Mouse (Mus musculus): ENCODE results near the gene Itga4. TPM values are rescaled to one million over a fixed set of nuclear protein-coding genes. Genes with fewer than 3 reads are reported as not detected.

Gene Itga4
- polyA plus RNA-seq, 1 experiment from 2014 or later: 4.3 TPM

DNA sequence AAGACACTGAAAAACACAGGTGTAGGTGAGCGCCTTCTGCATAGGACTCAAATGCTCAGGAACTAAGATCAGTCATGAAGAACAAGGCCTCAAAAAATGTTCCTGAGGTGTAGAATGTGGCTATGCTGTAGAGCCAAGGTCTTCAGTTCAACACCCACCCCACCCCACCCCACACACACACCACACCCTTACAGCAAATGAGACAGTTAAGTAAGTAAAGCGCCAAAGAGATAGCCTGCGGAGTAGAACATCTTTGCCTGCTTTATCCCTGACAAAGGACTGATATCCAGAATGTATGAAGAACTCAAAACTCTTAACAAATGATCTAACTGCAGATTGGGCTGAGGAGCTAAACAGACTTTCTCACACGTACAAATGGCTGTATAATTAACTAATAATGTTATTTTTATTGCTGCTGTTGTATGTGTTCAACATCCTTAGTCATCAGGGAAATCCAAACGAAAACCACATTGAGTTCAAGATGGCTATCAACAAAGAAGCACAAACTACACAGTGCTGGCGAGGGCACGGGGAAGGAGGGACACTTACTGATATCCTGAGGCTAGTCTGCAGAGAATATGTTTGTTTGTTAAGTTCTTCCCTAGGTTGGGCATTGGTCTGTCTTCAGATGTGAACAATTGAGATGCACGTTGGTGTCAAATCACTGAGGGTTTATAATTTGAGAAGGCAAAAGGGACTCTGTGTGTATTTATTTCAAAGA is 19.3 kb upstream of the Itga4 start:
- no peak overlapping the region for H3K4me3 ChIP-seq (ENCODE audit: low read depth, low read length)
- H3K9me3 ChIP-seq (ENCODE audit: control insufficient read depth, low read length): no peaks in the 10 kb centered on the region
- ATAC-seq (replicated peaks; ENCODE audit: low FRiP score, low TSS enrichment, low read depth): no peak
- DNase-seq (ENCODE audit: low spot score): no peak
- no peaks in the 10 kb centered on the region for H3K4me1 ChIP-seq (replicated peaks; ENCODE audit: control insufficient read depth, insufficient read depth, low read length)
- no peak overlapping the region for H3K9ac ChIP-seq (ENCODE audit: low read length)
- H3K4me2 ChIP-seq (ENCODE audit: low read length): no peak overlapping the region
- WGBS: 75% methylated on average over 8 of the region's 8 CpGs
- no peak overlapping the region for H3K27ac ChIP-seq (ENCODE audit: low read depth)
- H3K27me3 ChIP-seq (replicated peaks; ENCODE audit: control insufficient read depth, insufficient read depth, low read length): no peaks in the 10 kb centered on the region
- no peaks in the 10 kb centered on the region for H3K36me3 ChIP-seq (ENCODE audit: control insufficient read depth, insufficient read depth, low read length)

DNA sequence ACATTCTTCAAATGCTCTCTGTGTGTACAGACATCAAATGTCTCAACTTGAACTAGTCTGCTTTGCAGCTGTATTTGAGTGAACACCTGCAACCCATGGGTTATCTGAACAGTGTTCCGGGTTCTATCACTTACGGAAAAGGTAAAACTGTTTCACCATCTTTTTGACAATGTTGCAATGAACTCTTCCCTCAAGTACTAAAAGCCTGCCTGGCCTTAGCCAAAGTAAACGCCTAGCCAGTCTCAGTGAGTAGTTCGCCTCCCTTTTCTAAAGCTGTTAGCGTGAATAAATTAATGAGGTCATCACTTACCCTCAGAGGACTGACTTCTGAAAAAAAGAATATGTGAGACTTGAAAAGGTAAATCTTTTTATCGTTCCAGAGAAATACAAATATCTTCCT is 18.0 kb upstream of the Itga4 start:
- WGBS: 63% methylated on average over 6 of the region's 6 CpGs
- Histone ChIP-seq H3K27me3 (replicated peaks; ENCODE audit: control insufficient read depth, insufficient read depth, low read length) (no peaks in the 10 kb centered on the region), H3K4me3 (ENCODE audit: low read depth, low read length) (no peak overlapping the region), H3K9ac (ENCODE audit: low read length) (no peak overlapping the region), H3K9me3 (ENCODE audit: control insufficient read depth, low read length) (no peaks in the 10 kb centered on the region), H3K27ac (ENCODE audit: low read depth) (no peak overlapping the region), H3K4me1 (replicated peaks; ENCODE audit: control insufficient read depth, insufficient read depth, low read length) (no peaks in the 10 kb centered on the region), H3K36me3 (ENCODE audit: control insufficient read depth, insufficient read depth, low read length) (no peaks in the 10 kb centered on the region), H3K4me2 (ENCODE audit: low read length) (no peak overlapping the region)
- ATAC-seq (replicated peaks; ENCODE audit: low FRiP score, low TSS enrichment, low read depth) (no peak), DNase-seq (ENCODE audit: low spot score) (no peak)

DNA sequence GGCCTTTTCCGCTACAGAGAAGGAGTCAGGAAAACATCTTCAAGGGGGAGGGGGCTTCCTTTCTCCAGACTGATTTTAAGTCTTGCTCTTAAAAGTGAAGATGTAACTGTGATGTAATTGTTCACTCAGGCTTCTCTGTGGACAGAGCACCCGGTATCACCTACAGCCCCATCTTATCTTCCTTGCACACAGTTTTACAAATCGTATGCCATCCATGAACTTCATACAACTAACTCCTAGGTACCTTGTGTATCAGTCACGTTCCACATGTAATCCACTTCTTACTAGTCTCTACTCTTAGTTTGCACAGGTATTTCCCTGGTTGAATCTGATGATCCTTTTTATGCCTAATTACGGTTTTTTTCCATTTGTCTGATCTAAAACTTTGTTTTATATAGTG is 10.9 kb upstream of the Itga4 start:
- no peaks in the 10 kb centered on the region for H3K36me3 ChIP-seq (ENCODE audit: control insufficient read depth, insufficient read depth, low read length)
- no peak overlapping the region for H3K4me2 ChIP-seq (ENCODE audit: low read length)
- H3K4me3 ChIP-seq (ENCODE audit: low read depth, low read length): no peak overlapping the region
- no peak overlapping the region for H3K9ac ChIP-seq (ENCODE audit: low read length)
- no peaks in the 10 kb centered on the region for H3K27me3 ChIP-seq (replicated peaks; ENCODE audit: control insufficient read depth, insufficient read depth, low read length)
- H3K4me1 ChIP-seq (replicated peaks; ENCODE audit: control insufficient read depth, insufficient read depth, low read length): no peaks in the 10 kb centered on the region
- WGBS: 79% methylated on average over 5 of the region's 5 CpGs
- H3K27ac ChIP-seq (ENCODE audit: low read depth): no peak overlapping the region
- DNase-seq (ENCODE audit: low spot score) (no peak), ATAC-seq (replicated peaks; ENCODE audit: low FRiP score, low TSS enrichment, low read depth) (no peak)
- H3K9me3 ChIP-seq (ENCODE audit: control insufficient read depth, low read length): no peaks in the 10 kb centered on the region

DNA sequence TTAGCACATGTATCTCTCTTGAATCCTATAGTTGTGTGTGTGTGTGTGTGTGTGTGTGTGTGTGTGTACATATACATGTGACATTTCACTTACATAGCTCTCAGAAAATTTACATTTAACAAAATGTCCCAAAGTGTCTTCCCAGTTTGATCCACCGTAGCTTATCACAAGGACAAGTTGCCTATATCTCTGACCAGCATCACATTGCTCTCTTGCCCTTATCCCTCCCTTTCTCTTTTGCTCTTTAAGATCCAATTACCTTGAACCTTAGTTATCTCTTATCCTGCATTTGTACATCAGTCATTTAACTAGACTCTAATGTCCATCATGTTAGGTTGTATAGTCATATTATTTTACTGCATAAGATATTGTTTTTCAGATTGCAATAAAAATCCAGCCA is 10.5 kb upstream of the Itga4 start:
- Histone ChIP-seq H3K9ac (ENCODE audit: low read length) (no peak overlapping the region), H3K9me3 (ENCODE audit: control insufficient read depth, low read length) (no peaks in the 10 kb centered on the region), H3K4me1 (replicated peaks; ENCODE audit: control insufficient read depth, insufficient read depth, low read length) (no peaks in the 10 kb centered on the region), H3K27me3 (replicated peaks; ENCODE audit: control insufficient read depth, insufficient read depth, low read length) (no peaks in the 10 kb centered on the region), H3K4me3 (ENCODE audit: low read depth, low read length) (no peak overlapping the region), H3K27ac (ENCODE audit: low read depth) (no peak overlapping the region), H3K36me3 (ENCODE audit: control insufficient read depth, insufficient read depth, low read length) (no peaks in the 10 kb centered on the region), H3K4me2 (ENCODE audit: low read length) (no peak overlapping the region)
- no peak for ATAC-seq (replicated peaks; ENCODE audit: low FRiP score, low TSS enrichment, low read depth)
- 93% methylated on average over 1 of the region's 1 CpGs for WGBS
- no peak for DNase-seq (ENCODE audit: low spot score)

DNA sequence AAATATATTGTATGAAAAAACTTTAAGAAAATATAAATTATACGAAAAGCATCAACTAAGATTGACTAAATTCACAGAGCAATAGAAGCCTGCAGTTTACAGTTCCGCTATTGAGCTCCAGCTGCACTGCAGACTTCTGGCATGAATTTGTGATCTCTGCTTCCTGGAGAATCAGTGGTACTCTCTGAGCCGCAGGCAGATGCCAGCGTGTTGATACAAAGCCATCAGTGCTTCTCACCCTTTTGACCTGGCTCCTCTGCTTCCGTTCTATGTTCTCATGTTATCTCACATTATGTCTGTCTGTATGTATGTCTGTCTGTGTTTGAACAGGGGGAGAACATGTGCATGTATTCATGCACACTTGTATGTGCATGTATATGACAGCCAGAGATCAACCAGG is 6.9 kb upstream of the Itga4 start:
- no peak for ATAC-seq (replicated peaks; ENCODE audit: low FRiP score, low TSS enrichment, low read depth)
- WGBS: 59% methylated on average over 5 of the region's 5 CpGs

DNA sequence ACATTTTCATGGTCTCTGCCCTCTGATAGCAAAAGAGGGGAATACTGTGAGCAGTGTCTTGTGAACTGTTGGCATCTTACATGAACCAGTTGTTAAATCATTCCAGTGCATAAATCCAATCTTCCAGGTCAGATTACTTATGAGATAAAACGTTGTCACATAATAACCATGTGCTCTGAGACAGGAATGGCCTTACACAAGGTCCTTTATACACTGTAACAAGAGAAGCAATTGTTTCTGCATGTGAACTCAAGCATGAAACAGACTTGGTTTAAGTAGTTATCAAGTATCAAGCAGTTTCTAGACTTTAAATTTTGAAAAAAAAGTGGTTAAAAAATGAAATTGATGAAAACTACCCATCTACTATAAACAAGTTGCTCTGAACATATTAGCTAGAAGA is 4.7 kb upstream of the Itga4 start:
- no peak overlapping the region for H3K4me3 ChIP-seq (ENCODE audit: low read depth, low read length)
- H3K4me1 ChIP-seq (replicated peaks; ENCODE audit: control insufficient read depth, insufficient read depth, low read length): peaks cover 6% of the 10 kb centered on the region

More for the DNA sequence above, 6.9 kb upstream of the Itga4 start:
- H3K4me2 ChIP-seq (ENCODE audit: low read length): no peak overlapping the region
- H3K27me3 ChIP-seq (replicated peaks; ENCODE audit: control insufficient read depth, insufficient read depth, low read length): no peaks in the 10 kb centered on the region
- no peak overlapping the region for H3K4me3 ChIP-seq (ENCODE audit: low read depth, low read length)
- no peak overlapping the region for H3K27ac ChIP-seq (ENCODE audit: low read depth)
- no peak overlapping the region for H3K9ac ChIP-seq (ENCODE audit: low read length)
- no peaks in the 10 kb centered on the region for H3K4me1 ChIP-seq (replicated peaks; ENCODE audit: control insufficient read depth, insufficient read depth, low read length)
- H3K36me3 ChIP-seq (ENCODE audit: control insufficient read depth, insufficient read depth, low read length): no peaks in the 10 kb centered on the region
- no peaks in the 10 kb centered on the region for H3K9me3 ChIP-seq (ENCODE audit: control insufficient read depth, low read length)
- no peak for DNase-seq (ENCODE audit: low spot score)

DNA sequence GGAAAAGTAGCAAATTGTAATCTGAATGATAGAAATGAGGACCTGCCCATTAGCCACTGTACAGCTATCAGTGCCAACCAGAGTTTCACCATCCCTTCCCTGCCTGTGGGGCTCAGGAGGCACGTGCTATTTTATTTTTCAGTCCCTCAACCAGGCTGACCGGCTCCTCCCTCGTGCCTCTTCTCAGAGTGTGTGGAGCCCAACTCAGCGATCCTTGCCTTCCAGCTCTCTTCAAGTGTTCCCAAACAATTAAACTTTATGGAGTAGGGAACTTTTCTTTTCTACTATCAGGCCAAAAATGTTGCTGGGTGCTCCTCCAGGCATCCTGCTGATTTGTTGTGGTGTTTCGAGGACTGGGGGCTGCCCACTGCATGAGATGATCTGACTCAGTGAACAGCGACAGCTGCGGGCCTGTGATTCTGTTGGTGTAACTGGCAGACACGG is 1.4 kb upstream of the Itga4 start:
- peaks cover 6% of the 10 kb centered on the region for H3K4me1 ChIP-seq (replicated peaks; ENCODE audit: control insufficient read depth, insufficient read depth, low read length)
- H3K27me3 ChIP-seq (replicated peaks; ENCODE audit: control insufficient read depth, insufficient read depth, low read length): no peaks in the 10 kb centered on the region
- no peak overlapping the region for H3K9ac ChIP-seq (ENCODE audit: low read length)
- no peak for DNase-seq (ENCODE audit: low spot score)
- H3K4me3 ChIP-seq (ENCODE audit: low read depth, low read length): no peak overlapping the region
- no peak overlapping the region for H3K27ac ChIP-seq (ENCODE audit: low read depth)
- no peak overlapping the region for H3K4me2 ChIP-seq (ENCODE audit: low read length)
- no peak for ATAC-seq (replicated peaks; ENCODE audit: low FRiP score, low TSS enrichment, low read depth)
- no peaks in the 10 kb centered on the region for H3K36me3 ChIP-seq (ENCODE audit: control insufficient read depth, insufficient read depth, low read length)
- no peaks in the 10 kb centered on the region for H3K9me3 ChIP-seq (ENCODE audit: control insufficient read depth, low read length)
- 62% methylated on average over 8 of the region's 8 CpGs for WGBS

More for the DNA sequence above, 4.7 kb upstream of the Itga4 start:
- Histone ChIP-seq H3K27ac (ENCODE audit: low read depth) (no peak overlapping the region), H3K9me3 (ENCODE audit: control insufficient read depth, low read length) (no peaks in the 10 kb centered on the region), H3K9ac (ENCODE audit: low read length) (no peak overlapping the region), H3K4me2 (ENCODE audit: low read length) (no peak overlapping the region), H3K27me3 (replicated peaks; ENCODE audit: control insufficient read depth, insufficient read depth, low read length) (no peaks in the 10 kb centered on the region), H3K36me3 (ENCODE audit: control insufficient read depth, insufficient read depth, low read length) (no peaks in the 10 kb centered on the region)
- no peak for ATAC-seq (replicated peaks; ENCODE audit: low FRiP score, low TSS enrichment, low read depth)
- 25% methylated on average over 1 of the region's 1 CpGs for WGBS
- no peak for DNase-seq (ENCODE audit: low spot score)

DNA sequence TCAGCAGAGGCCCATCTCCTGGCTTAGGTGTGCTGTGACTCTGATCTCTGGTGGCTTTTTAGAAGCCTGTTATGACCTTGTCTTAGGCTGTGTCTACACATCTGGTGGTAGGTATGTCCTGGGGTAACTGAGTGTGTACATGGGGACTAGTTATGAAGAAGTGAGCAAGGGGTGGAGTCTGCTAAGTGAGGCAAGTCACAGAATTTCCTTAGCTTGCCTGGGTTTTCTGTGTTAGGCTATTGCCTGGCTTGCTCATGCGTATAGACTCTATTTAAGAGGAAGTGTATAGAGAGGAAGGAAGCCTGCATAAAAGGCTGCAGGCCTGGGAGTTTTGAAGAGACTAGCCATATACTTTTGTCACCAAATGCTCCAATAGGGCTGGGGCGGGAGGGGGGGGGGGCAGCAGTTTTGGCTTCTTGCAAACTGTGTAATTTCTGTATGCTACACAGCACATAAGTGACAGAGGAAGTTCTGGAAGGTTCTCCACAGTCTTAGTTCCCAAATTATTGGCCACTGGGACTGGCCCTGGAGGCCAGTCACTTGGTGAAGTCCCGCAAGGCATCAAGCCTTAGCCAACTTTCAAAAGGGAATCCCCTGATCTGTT is 536 bp upstream of the Itga4 start:
- 80% methylated on average over 3 of the region's 3 CpGs for WGBS
- Histone ChIP-seq H3K27me3 (replicated peaks; ENCODE audit: control insufficient read depth, insufficient read depth, low read length) (no peaks in the 10 kb centered on the region), H3K27ac (ENCODE audit: low read depth) (peak overlapping the region; percentile 47), H3K9ac (ENCODE audit: low read length) (no peak overlapping the region), H3K36me3 (ENCODE audit: control insufficient read depth, insufficient read depth, low read length) (no peaks in the 10 kb centered on the region), H3K4me3 (ENCODE audit: low read depth, low read length) (no peak overlapping the region), H3K4me1 (replicated peaks; ENCODE audit: control insufficient read depth, insufficient read depth, low read length) (peaks cover 6% of the 10 kb centered on the region), H3K4me2 (ENCODE audit: low read length) (peak overlapping the region; percentile 83), H3K9me3 (ENCODE audit: control insufficient read depth, low read length) (no peaks in the 10 kb centered on the region)
- no peak for DNase-seq (ENCODE audit: low spot score)
- ATAC-seq (replicated peaks; ENCODE audit: low FRiP score, low TSS enrichment, low read depth): no peak

DNA sequence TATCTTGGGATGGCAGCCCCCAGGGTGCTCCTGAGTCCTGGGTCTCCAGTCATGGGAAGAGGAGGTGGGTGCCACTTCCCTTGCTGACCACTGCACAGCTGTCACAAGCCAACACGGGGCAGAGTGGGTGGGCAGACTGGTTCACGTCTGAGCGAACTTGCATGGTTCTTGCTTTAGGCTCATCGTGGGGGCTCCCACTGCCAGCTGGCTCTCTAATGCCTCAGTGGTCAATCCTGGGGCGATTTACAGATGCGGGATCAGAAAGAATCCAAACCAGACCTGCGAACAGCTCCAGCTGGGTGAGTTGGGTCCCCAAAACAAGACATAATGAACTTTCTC is 744 bp downstream of the Itga4 start:
- Histone ChIP-seq H3K4me3 (ENCODE audit: low read depth, low read length) (peak overlapping the region; percentile 36), H3K9ac (ENCODE audit: low read length) (peak overlapping the region; percentile 37), H3K36me3 (ENCODE audit: control insufficient read depth, insufficient read depth, low read length) (no peaks in the 10 kb centered on the region), H3K27me3 (replicated peaks; ENCODE audit: control insufficient read depth, insufficient read depth, low read length) (no peaks in the 10 kb centered on the region), H3K9me3 (ENCODE audit: control insufficient read depth, low read length) (no peaks in the 10 kb centered on the region), H3K4me1 (replicated peaks; ENCODE audit: control insufficient read depth, insufficient read depth, low read length) (peaks cover 6% of the 10 kb centered on the region), H3K27ac (ENCODE audit: low read depth) (peak overlapping the region; percentile 47; the same call in 1 of the 2 replicates), H3K4me2 (ENCODE audit: low read length) (peak overlapping the region; percentile 83)
- ATAC-seq (replicated peaks; ENCODE audit: low FRiP score, low TSS enrichment, low read depth): no peak; the same call in 1 of the 2 replicates
- 18% methylated on average over 7 of the region's 7 CpGs for WGBS
- no peak for DNase-seq (ENCODE audit: low spot score)

Data from intestine, embryonic 14.5 days (tissue).